Mouse (Mus musculus) stomach, embryonic 16.5 days (tissue): ENCODE data around the gene Nxnl1. TPM values are rescaled to one million over a fixed set of nuclear protein-coding genes. Genes with fewer than 3 reads are reported as not detected.

Experiments
- ATAC-seq: fragments of 200-750 bp; cut with Nextera tagmentation; 2 replicates; pipeline ENCODE4 v1.8.0; 2017; ENCODE audit warnings: moderate number of reproducible peaks, moderate TSS enrichment; ENCODE audit not compliant: insufficient read depth, low FRiP score
- H3K27ac ChIP-seq: fragments of 300-500 bp; sonication (generic); 2 replicates; pipeline ENCODE4 v1.5.1; 2014; ENCODE audit warnings: low read length
- H3K27me3 ChIP-seq: fragments of 300-500 bp; sonication (generic); 2 replicates; pipeline ENCODE4 v1.6.1; 2014; ENCODE audit warnings: low read length, control low read depth, mixed read lengths; ENCODE audit not compliant: control insufficient read depth, insufficient read depth
- H3K36me3 ChIP-seq: fragments of 300-500 bp; sonication (generic); 2 replicates; pipeline ENCODE4 v1.6.1; 2014; ENCODE audit warnings: low read length; ENCODE audit not compliant: control insufficient read depth, insufficient read depth
- H3K4me1 ChIP-seq: fragments of 300-500 bp; sonication (generic); 2 replicates; pipeline ENCODE4 v1.6.1; 2014; ENCODE audit warnings: low read length, control low read depth, mixed read lengths; ENCODE audit not compliant: control insufficient read depth, insufficient read depth
- H3K4me2 ChIP-seq: fragments of 300-500 bp; sonication (generic); 2 replicates; pipeline ENCODE4 v1.6.1; 2014; ENCODE audit warnings: low read depth, low read length, mixed read lengths
- H3K4me3 ChIP-seq: fragments of 300-500 bp; sonication (generic); replicated peaks from 2 replicates; pipeline ENCODE4 v1.5.1; 2014; ENCODE audit warnings: mild to moderate bottlenecking, low read length
- H3K9ac ChIP-seq: fragments of 300-500 bp; sonication (generic); 2 replicates; pipeline ENCODE4 v1.6.1; 2014; ENCODE audit warnings: low read length
- H3K9me3 ChIP-seq: fragments of 300-500 bp; sonication (generic); replicated peaks from 2 replicates; pipeline ENCODE4 v1.6.1; 2016; ENCODE audit warnings: low read length, control low read depth; ENCODE audit not compliant: control insufficient read depth
- WGBS: fragments of 180-500 bp; shearing (Covaris S2); extraction: QIAGEN DNeasy Blood & Tissue Kit; methylation state at CpG from one replicate; pipeline ENCODE4 v1.1.7; 2014; 5-methylcytosine and 5-hydroxymethylcytosine counted together
- polyA plus RNA-seq: library from polyadenylated mRNA; unstranded; fragments of >200 nt; fragmentation: Nextera tagmentation; extraction: Ambion mirVana; gene quantifications from 2 replicates; pipeline ENCODE4 v1.2.1, GENCODE M21; 2015

Gene Nxnl1
- polyA plus RNA-seq, 1 experiment from 2014 or later, result 0.08 TPM

DNA sequence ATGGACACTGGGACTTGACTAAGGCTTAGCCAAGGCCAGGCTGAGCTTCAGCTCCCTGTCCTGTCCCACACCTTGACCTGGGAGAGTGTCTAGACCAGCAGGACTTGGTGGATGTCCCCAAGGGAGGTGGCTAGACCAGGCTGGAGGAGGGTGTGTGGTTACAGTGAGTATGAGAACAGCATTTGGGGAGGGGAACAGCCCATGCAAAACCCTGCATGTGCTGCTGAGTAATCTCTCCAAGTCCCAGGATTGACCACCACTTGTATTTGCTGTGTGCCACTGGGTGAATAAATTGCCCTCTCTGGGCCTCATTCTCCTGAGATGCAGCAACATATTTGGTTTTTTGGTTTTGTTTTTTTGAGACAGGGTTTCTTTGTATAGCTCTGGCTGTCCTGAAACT, 32.0 kb upstream of the Nxnl1 start:
- peaks cover 17% of the 10 kb centered on the region for H3K4me1 ChIP-seq
- H3K27ac ChIP-seq, result no peak overlapping the region
- no peak overlapping the region for H3K4me3 ChIP-seq
- H3K27me3 ChIP-seq, result peaks cover 10% of the 10 kb centered on the region
- no peaks in the 10 kb centered on the region; the same call in 1 of the 2 replicates for H3K36me3 ChIP-seq
- no peak for ATAC-seq
- no peaks in the 10 kb centered on the region for H3K9me3 ChIP-seq
- H3K9ac ChIP-seq, result no peak overlapping the region
- H3K4me2 ChIP-seq, result no peak overlapping the region

DNA sequence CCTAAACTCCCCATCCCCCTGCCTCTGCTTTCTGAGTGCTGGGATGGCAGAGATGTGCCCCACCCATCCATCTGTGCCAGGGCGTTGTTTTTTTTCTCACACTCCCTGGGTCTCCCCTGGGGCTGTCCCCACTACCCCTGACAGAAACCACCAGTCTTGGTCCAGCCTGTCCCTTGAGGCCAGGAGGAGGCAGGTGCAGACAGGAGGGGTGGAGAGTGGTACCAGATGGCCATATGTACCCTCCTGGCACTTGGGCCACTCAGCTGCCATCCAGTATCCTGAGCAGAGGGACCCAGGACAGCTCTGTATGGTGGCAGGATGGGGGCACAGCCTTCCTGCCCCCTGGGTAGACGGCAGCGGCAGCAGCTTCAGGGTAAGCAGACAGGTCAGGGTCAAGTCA, 31.1 kb upstream of the Nxnl1 start, which contains the start of gene Fam129c:
TSS of gene Fam129c (plus strand) at position 198 of the 400 bp plus-strand sequence.
- Histone ChIP-seq H3K27ac (no peak within 1 kb of the TSS), H3K4me2 (no peak within 1 kb of the TSS), H3K36me3 (no peaks in the 10 kb centered on the region; the same call in 1 of the 2 replicates), H3K9ac (no peak within 1 kb of the TSS), H3K27me3 (peaks cover 7% of the 10 kb centered on the region), H3K4me1 (peaks cover 18% of the 10 kb centered on the region), H3K4me3 (no peak within 1 kb of the TSS), H3K9me3 (no peaks in the 10 kb centered on the region)
- ATAC-seq, result no peak
- WGBS, result 82% methylated on average over 3 of the region's 3 CpGs

DNA sequence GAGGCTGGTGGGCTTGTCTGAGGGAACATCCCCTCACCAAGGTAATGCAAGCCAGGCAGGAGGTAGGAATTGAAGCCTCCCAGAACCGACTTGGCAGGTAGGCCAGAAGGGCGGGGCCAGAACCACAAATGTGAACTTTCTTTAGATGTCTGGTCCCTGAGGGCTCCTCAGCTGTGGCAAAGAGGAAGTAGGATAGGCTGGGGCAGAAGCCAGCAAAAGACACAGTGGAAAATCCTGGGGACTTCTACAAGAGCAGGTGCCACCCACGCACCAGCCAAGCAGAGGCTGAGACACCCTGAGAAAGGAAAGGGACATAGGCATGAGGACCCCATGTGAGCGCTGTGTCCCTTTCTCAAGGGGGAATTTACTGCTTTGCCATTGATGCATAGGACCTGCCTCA, 30.4 kb upstream of the Nxnl1 start:
- Histone ChIP-seq H3K9me3 (no peaks in the 10 kb centered on the region), H3K27ac (no peak overlapping the region)
- no peak for ATAC-seq

DNA sequence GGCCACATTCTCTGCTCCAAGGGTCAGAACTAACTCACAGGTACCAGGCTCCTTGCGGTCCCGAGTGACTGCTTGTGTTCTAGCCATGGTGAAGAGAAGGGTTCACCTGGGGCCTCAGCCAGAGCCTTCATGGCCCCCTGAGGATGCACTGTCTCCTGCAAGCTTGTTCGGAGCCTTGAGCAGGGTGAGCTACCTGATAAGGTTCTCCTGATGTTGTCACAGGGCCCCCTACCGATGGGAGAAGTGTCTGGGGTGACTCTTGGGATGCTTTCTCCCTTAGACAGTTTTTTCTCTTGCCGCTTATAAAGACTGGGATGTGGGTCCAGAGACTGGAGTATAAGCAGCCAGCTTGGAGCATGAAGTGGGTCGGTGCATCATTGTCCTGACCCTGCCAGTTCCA, 30.0 kb upstream of the Nxnl1 start:
- Histone ChIP-seq H3K27ac (no peak overlapping the region), H3K27me3 (peaks cover 6% of the 10 kb centered on the region; the same call in 1 of the 2 replicates), H3K4me2 (no peak overlapping the region), H3K36me3 (no peaks in the 10 kb centered on the region; the same call in 1 of the 2 replicates), H3K9ac (peak overlapping the region; percentile 46; the same call in 1 of the 2 replicates), H3K4me3 (no peak overlapping the region), H3K9me3 (no peaks in the 10 kb centered on the region), H3K4me1 (peaks cover 16% of the 10 kb centered on the region)
- ATAC-seq, result no peak
- 58% methylated on average over 6 of the region's 6 CpGs for WGBS

More for the DNA sequence above, 30.4 kb upstream of the Nxnl1 start:
- H3K36me3 ChIP-seq, result no peaks in the 10 kb centered on the region; the same call in 1 of the 2 replicates
- no peak overlapping the region for H3K4me2 ChIP-seq
- H3K27me3 ChIP-seq, result peaks cover 6% of the 10 kb centered on the region; the same call in 1 of the 2 replicates
- no peak overlapping the region for H3K4me3 ChIP-seq
- H3K9ac ChIP-seq, result no peak overlapping the region
- WGBS, result 75% methylated on average over 4 of the region's 4 CpGs
- peaks cover 15% of the 10 kb centered on the region for H3K4me1 ChIP-seq

DNA sequence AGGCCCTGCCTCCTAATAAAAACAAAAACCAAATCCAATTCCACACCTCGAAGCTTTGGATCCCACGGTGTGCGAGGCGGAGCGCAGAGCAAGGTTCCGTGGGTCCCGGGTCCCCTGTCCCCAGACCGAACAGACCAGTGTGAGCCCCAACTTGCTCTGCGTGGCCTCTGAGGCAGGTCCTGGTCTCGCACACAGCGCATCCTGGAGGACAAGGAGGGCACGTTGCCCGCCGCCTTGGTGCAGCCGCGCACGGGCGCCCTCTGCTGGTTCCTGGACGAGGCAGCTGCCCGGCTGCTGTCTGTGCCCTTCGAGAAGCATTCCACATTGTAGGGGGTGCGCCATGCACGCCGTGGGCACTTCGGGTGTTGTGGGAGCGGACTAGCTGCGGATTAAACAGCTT, 29.5 kb upstream of the Nxnl1 start:
- Histone ChIP-seq H3K4me3 (no peak overlapping the region), H3K9ac (peak overlapping the region; percentile 46), H3K36me3 (no peaks in the 10 kb centered on the region; the same call in 1 of the 2 replicates), H3K4me1 (peaks cover 21% of the 10 kb centered on the region), H3K27me3 (peaks cover 5% of the 10 kb centered on the region; the same call in 1 of the 2 replicates), H3K4me2 (peak overlapping the region; percentile 19; the same call in 1 of the 2 replicates), H3K27ac (no peak overlapping the region), H3K9me3 (no peaks in the 10 kb centered on the region)
- peak; percentile 17; the same call in 1 of the 2 replicates for ATAC-seq
- 5% methylated on average over 27 of the region's 27 CpGs for WGBS

DNA sequence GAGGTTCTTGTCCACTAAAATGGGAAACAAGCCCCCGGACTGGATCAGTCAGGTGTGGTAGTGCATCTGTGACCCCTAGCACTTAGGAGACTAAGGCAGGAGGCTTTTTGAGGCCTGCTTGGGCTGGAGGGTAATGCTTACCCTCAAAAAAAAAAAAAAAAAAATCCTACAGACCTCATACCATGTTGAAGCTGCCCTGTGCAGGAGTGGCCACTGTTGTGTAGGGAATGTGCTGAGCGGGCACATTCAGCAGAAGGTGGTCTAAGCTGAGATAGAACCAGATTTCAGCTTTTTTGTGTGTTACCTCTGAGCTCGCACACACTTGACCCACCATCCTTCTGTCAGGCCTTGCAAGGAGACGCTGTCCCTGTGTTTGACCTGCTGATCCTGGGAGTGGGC, 27.9 kb upstream of the Nxnl1 start:
- Histone ChIP-seq H3K9ac (no peak overlapping the region), H3K4me2 (no peak overlapping the region), H3K27ac (no peak overlapping the region), H3K4me3 (no peak overlapping the region), H3K27me3 (no peaks in the 10 kb centered on the region), H3K9me3 (no peaks in the 10 kb centered on the region), H3K36me3 (no peaks in the 10 kb centered on the region; the same call in 1 of the 2 replicates), H3K4me1 (peaks cover 24% of the 10 kb centered on the region)
- no peak for ATAC-seq
- 91% methylated on average over 4 of the region's 4 CpGs for WGBS

DNA sequence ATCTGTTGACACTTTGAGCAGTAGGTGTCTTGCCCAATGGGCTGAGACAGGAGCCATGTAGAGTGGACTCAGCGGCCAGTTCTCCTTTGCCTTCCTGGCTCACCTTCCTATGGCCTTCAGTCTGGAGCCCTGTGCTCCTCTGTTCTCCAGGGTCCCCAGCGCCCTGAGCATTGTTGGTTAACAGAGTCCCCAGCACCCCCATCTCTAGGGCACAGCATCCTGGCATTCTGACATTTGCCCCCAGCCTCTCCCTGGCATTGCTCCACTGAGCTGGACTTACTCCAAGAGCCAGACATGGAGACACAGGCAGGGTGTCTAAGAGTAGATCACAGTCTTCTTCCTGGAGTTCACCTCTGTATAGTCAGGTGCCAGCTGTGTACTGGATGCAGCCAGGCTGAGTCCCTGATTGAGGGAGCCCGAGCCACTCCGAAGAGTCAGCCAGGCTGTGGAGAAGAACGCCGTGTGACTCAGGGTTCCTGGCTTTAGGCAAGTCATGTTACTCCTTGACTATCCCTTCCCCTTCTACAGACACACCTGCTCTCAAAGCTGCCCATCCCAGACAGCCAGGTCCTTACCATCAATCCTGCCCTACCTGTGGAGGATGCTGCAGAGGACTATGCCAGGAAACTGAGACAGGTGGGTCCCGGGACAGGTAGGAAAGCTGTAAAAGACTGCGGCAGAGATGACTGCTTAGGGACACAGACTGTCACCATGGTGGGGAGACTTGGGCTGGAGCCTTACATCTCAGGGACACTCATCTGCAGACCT, 27.3 kb upstream of the Nxnl1 start:
- peaks cover 24% of the 10 kb centered on the region for H3K4me1 ChIP-seq
- 92% methylated on average over 8 of the region's 8 CpGs for WGBS
- H3K9ac ChIP-seq, result no peak overlapping the region
- ATAC-seq, result no peak
- no peaks in the 10 kb centered on the region; the same call in 1 of the 2 replicates for H3K36me3 ChIP-seq
- H3K4me2 ChIP-seq, result no peak overlapping the region
- H3K27me3 ChIP-seq, result no peaks in the 10 kb centered on the region
- no peak overlapping the region for H3K4me3 ChIP-seq
- H3K9me3 ChIP-seq, result no peaks in the 10 kb centered on the region
- no peak overlapping the region for H3K27ac ChIP-seq

DNA sequence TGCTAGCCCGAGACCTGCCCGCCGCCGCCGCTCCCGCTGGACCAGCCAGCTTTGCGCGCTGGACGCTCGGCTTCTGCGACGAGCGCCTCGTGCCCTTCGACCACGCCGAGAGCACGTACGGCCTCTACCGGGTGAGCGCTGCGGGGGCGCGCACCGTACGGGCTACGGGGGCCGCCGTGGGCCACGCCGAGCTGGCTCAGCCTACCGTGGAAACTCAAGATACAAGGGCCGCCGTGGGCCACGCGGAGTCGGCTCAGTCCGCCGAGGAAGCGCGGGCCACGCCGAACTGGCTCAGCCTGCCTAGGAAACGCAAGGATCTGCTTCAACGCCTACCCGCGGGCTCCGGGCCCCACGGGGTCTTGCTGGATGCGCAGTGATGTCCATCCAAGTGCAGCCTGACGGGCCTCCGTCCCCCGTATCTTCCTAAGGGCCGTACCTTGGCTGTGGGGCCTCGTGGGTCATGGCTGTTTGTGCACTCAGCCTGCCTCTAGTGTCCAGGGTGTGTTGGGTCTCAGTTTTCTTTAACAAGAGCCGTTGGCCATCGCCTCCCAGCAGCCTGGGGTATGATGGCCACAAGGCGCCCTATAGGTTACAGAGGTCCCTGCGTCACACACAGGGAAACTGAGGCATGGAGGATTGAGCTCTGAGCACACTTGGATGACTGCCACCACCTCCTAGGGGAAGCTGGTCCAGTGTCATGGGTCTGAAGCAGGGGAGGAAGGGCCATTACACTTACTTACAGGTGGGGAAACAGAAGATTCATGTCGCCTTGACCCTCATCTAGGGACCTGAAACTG, 26.2 kb upstream of the Nxnl1 start:
- H3K27ac ChIP-seq, result peak overlapping the region; percentile 99
- H3K4me1 ChIP-seq, result peaks cover 24% of the 10 kb centered on the region
- peak overlapping the region; percentile 94 for H3K4me3 ChIP-seq
- H3K9me3 ChIP-seq, result no peaks in the 10 kb centered on the region
- peak overlapping the region; percentile 98 for H3K9ac ChIP-seq
- H3K36me3 ChIP-seq, result no peaks in the 10 kb centered on the region; the same call in 1 of the 2 replicates
- H3K27me3 ChIP-seq, result no peaks in the 10 kb centered on the region
- peak; percentile 71 for ATAC-seq
- peak overlapping the region; percentile 68 for H3K4me2 ChIP-seq
- 4% methylated on average over 60 of the region's 60 CpGs for WGBS
